Mouse (Mus musculus) ZHBTc4 (cell line): ENCODE results near the gene Nt5dc3.
A peak's percentile ranks its signal among the peaks of the same experiment; 100 is the strongest.

ENCODE experiments used
- DNase-seq: peaks from one replicate; pipeline ENCODE4 v3.0.0-alpha.2; 2011; ENCODE audit warnings: low read depth, low spot score

The Nt5dc3 gene

DNA sequence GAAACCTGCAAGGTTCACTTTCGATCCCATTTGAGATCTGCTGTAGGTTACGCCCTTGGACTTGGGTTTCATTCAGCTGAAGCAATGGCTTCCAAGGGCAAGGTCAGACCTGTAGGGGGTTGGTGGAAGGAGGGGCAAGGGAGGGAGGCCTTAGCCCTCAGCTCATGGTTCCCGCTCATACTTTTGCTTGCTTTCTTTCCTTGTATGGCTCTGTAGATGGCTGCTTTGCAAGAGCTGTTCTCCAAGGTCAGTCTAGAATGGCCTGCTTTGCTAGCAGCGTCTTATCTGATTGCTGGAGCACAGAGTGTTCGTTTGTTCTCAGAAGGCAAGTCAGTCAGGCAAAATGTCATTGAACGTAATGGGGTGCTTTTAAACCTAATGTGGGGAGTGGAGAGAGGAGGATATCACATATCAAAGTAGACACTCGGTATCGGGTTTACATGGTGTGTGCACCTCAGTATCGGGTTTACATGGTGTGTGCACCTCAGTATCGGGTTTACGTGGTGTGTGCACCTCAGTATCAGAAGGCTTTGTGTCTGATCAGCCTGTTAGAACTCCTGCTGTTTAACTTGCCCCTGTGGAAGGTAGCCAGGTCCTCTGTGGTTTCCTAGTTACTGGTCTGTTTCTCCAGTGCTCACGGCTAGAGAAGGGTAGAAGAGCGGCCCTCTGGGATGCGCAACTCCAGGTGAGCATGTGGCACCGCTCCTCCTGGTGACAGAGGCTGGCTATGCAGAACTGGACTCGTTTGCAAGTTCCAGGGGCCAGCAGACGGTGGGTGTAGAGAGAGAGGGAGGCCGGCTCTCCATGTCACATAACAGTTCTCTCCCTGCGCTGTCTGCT lies 35.7 kb downstream of the Nt5dc3 start:
- DNase-seq = peak; percentile 78

GRCm38 (mm10) chr10:86815133-86815532 lies 36.3 kb downstream of the Nt5dc3 start:
- DNase-seq = no peak

DNA sequence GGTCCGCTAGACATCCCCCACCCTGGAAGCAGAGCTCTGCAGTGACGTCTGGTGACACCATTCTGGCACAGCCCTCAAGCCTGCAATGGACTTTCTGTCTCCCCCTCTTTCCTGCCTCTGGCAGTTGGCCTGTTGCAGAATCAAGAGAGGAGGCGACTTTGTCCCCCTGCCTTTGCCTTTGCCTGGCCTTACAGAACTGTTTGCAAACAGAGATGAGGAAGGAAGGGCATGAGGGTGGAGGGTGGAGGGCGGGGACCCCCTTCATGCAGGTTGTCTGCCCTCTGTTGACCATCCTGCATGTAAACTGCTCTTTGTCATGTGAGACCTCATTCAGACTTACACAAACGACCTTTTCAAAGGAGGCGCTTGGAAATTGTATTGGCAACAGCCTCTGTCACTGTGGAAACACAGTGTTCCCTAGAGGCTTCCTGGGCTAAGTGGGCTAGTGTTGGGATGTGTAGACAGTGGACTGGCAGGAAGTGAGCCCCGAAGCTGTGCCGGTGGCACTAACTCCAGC lies 40.9 kb downstream of the Nt5dc3 start:
- peak; percentile 50 for DNase-seq

DNA sequence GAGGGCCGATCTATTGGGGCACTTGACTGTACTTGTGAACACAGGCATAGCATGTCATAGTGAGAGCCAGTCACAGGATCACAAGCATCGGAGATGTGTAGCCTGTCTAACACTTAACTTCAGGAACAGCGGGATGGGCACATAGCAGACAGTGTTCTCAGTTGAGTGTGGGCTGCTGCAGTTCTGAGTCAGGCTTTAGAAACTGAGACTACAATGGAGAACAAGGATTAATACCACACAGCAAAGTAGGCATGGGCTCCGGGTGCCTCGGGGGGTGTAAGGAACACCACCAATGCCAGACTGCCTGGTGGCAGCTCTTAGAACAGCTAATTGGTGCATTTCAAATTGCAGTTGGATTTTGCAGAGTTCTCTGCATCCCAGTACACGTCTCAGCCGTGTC lies 42.2 kb downstream of the Nt5dc3 start:
- DNase-seq = no peak

- peak; percentile 59 for DNase-seq
Observed at GRCm38 (mm10) chr10:86824093-86824492, 45.3 kb downstream of the Nt5dc3 start.

DNA sequence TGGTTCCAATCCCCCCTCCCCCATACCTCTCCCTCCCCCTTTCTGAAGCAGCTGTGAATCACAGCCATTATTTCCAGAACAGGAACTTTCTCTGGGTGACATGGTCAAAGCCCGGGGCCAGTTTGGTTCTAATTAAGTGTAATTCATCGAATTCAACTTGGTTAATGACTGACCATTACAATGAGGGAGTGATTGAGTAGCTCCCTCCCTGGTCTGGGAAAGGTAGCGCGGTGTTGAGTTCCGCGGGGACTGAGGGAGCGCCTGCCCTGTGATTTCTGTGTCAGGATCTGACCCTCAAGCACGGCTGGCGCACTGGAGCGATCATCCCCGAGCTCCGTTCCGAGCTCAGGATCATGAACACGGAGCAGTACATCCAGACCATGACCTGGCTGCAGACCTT lies 46.1 kb downstream of the Nt5dc3 start:
- DNase-seq = no peak

GRCm38 (mm10) chr10:86825871-86826522 lies 47.2 kb downstream of the Nt5dc3 start:
- no peak for DNase-seq

GRCm38 (mm10) chr10:86826929-86827328 lies 48.1 kb downstream of the Nt5dc3 start:
- DNase-seq = no peak

DNA sequence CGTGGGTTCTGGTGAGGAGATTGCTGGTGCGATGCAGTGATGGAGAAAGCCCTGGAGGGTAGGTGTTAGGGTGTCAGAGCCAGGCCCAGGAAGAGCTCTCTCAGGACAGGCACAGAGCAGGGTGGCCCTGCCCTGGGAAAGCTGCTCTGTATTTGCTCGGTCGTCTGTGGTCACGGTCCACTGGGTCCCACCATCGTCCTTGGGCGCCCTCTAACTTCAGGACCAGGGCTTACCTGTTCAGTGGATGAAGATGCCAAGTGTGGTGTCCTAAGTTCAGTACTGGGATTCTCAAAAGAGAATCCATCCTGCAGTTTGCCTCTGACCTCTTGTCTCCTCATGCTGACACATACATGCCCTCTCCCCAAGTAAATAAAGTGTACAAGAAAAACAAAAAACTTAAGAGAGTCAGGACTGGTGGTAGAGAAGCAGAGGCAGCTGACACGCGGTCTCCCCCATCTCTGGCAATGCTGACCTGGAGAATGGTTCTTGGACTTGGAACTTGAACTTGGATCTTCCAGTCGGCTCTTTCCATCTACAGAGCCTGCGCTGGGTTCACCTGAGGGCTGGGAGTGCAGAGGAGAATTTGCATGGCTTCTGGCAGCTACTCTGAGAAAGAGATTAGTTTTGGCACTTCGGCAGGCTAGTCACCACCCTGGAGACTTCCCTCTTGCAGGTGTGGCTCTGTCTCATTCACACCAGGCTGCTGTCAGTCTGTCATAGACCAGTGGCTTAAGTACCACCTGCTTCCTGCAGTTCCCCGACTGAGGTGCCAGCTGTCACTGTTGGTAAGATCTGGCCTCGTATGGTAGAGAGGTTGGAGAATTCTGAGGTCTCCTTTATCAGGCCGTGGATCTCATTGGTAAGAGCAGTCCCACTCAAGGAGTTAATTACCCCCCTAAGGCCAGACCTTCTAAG lies 49.7 kb downstream of the Nt5dc3 start:
- no peak for DNase-seq

- peak; percentile 59 for DNase-seq
Observed at GRCm38 (mm10) chr10:86829515-86829914, 50.7 kb downstream of the Nt5dc3 start.

- no peak for DNase-seq
Observed at GRCm38 (mm10) chr10:86836784-86837183, 58.0 kb downstream of the Nt5dc3 start.

GRCm38 (mm10) chr10:86838827-86839226 lies 60.0 kb downstream of the Nt5dc3 start:
- no peak for DNase-seq

GRCm38 (mm10) chr10:86842659-86843058 lies 63.9 kb downstream of the Nt5dc3 start:
- no peak for DNase-seq

GRCm38 (mm10) chr10:86846926-86847467 lies 68.2 kb downstream of the Nt5dc3 start:
- DNase-seq = no peak

GRCm38 (mm10) chr10:86849087-86849486 lies 70.3 kb downstream of the Nt5dc3 start:
- no peak for DNase-seq

GRCm38 (mm10) chr10:86849508-86849907 lies 70.7 kb downstream of the Nt5dc3 start:
- no peak for DNase-seq

DNA sequence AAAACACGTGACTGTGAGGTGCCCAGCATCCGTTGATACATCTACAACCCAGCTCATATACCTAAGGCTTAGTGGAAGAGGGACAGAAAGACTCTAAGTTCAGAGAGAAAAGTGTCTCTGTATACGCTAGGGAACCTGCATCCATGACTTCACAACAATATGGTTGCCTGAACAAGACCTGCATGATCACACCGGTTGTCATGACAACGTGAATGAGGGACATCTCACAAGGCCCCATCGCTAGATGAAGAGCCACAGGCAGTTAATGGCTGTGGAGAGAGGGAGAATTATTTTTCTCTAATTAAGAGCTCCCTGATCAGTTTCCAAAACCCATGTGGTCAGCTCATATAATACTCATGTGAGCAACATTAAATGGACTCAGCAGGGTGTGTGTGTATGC lies 73.4 kb downstream of the Nt5dc3 start:
- DNase-seq = no peak

DNA sequence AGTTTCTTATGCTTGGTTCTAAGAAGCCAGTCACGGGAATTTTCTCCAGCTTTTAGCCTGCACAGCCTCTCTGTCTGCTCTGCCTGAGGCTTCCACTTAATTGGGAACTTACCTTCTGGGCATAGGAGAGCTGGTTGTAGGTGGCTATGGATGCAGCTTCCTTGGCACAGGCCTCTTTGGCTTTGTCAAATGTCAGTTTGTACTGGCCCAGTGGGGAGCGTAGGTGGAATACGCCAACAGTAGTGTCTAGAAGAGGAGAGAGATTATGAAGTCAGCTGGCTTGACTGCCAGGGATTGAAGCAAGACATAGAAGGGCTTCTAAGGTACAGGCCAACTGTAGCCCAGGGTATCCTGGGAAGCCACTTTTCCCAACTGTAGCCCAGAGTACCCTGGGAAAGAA lies 74.6 kb downstream of the Nt5dc3 start:
- DNase-seq = no peak

DNA sequence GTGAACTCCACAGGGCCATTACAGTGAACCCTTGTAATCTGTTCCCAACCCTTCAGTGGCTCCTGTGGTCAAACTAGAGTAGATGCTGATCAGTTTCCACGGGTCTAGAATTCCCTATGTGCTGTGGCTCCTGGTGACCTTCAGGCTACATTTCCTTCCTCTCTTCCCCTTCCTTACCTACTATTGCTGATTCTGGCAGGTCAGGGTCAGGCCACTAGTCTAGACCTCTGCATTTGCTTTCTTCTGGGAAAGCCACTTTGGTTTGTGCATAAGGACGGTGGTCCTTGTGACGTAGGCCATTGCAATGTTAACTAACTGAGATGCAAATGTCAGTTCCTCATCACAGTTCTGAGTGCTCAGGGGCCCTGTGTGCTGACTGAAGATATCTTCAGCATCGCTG lies 81.6 kb downstream of the Nt5dc3 start:
- DNase-seq = peak; percentile 73

- DNase-seq = no peak
Observed at GRCm38 (mm10) chr10:86862496-86862895, 83.7 kb downstream of the Nt5dc3 start.

DNA sequence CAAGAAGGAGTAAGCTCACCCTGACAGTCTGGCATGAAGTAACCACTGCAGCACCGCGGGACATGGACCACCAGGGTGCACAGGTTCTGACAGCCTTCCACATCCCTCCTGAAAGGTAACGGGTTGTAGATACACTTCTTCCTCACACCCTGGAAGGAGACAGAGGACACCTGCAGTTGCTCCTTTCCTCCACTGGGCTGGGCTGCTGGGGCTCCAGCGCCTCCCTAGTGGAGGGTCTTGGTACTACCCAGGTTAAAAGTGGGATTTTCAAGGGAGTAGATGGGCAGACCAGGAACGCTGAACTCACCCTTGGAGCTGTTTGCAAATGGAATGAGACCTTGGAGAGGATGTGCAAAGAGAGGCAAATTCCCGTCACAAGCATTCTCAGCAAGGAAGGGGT lies 84.6 kb downstream of the Nt5dc3 start:
- peak; percentile 71 for DNase-seq

- DNase-seq = no peak
Observed at GRCm38 (mm10) chr10:86872121-86872520, 93.3 kb downstream of the Nt5dc3 start.
